Mouse (Mus musculus) liver, embryonic 16.5 days (tissue): Measurements from ENCODE around the gene Lkaaear1. TPM values are rescaled to one million over a fixed set of nuclear protein-coding genes. Genes with fewer than 3 reads are reported as not detected.

ENCODE experiments used
- ATAC-seq: fragments of 200-750 bp; cut with Nextera tagmentation; 2 replicates; pipeline ENCODE4 v1.8.0; 2017; ENCODE audit warnings: low read depth, mild to moderate bottlenecking, moderate number of reproducible peaks, moderate library complexity
- H3K27ac ChIP-seq: fragments of 300-500 bp; sonication (generic); 2 replicates; pipeline ENCODE4 v1.5.1; 2014; ENCODE audit warnings: mild to moderate bottlenecking, low read length
- H3K27me3 ChIP-seq: fragments of 300-500 bp; sonication (generic); 2 replicates; pipeline ENCODE4 v1.6.1; 2014; ENCODE audit warnings: low read depth, low read length, mixed read lengths; ENCODE audit not compliant: control insufficient read depth, insufficient read depth
- H3K36me3 ChIP-seq: fragments of 300-500 bp; sonication (generic); 2 replicates; pipeline ENCODE4 v1.6.1; 2014; ENCODE audit warnings: mild to moderate bottlenecking; ENCODE audit not compliant: control insufficient read depth, insufficient read depth
- H3K4me1 ChIP-seq: fragments of 300-500 bp; sonication (generic); 2 replicates; pipeline ENCODE4 v1.6.1; 2014; ENCODE audit warnings: low read depth, low read length, mixed read lengths; ENCODE audit not compliant: control insufficient read depth
- H3K4me2 ChIP-seq: fragments of 300-500 bp; sonication (generic); 2 replicates; pipeline ENCODE4 v1.6.1; 2014; ENCODE audit warnings: low read depth, low read length, mixed read lengths
- H3K4me3 ChIP-seq: fragments of 300-500 bp; sonication (generic); 2 replicates; pipeline ENCODE4 v1.5.1; 2014; ENCODE audit warnings: low read depth, mild to moderate bottlenecking, low read length
- H3K9ac ChIP-seq: fragments of 300-500 bp; sonication (generic); 2 replicates; pipeline ENCODE4 v1.6.1; 2014; ENCODE audit warnings: low read depth, low read length
- H3K9me3 ChIP-seq: fragments of 300-500 bp; sonication (generic); replicated peaks from 2 replicates; pipeline ENCODE4 v1.6.1; 2016; ENCODE audit warnings: low read length; ENCODE audit not compliant: control insufficient read depth
- WGBS: fragments of 180-500 bp; shearing (Covaris S2); extraction: QIAGEN DNeasy Blood & Tissue Kit; methylation state at CpG from one replicate; pipeline ENCODE4 v1.1.7; 2014; ENCODE audit not compliant: insufficient replicate concordance; 5-methylcytosine and 5-hydroxymethylcytosine counted together
- polyA plus RNA-seq: library from polyadenylated mRNA; unstranded; fragments of >200 nt; fragmentation: Nextera tagmentation; extraction: Ambion mirVana; gene quantifications from 2 replicates; pipeline ENCODE4 v1.2.1, GENCODE M21; 2015

The Lkaaear1 gene
- polyA plus RNA-seq, 1 experiment from 2014 or later, result not detected

- peak overlapping the region; percentile 37 for H3K4me2 ChIP-seq
- H3K4me3 ChIP-seq, result peak overlapping the region; percentile 49
- H3K36me3 ChIP-seq, result no peaks in the 10 kb centered on the region
- H3K9me3 ChIP-seq, result no peaks in the 10 kb centered on the region
- no peak overlapping the region for H3K27ac ChIP-seq
- H3K27me3 ChIP-seq, result peaks cover 15% of the 10 kb centered on the region
- no peaks in the 10 kb centered on the region; the same call in 1 of the 2 replicates for H3K4me1 ChIP-seq
- WGBS, result 51% methylated on average over 6 of the region's 6 CpGs
- ATAC-seq, result no peak
- peak overlapping the region; percentile 12; the same call in 1 of the 2 replicates for H3K9ac ChIP-seq
These were observed 7.2 kb downstream of the Lkaaear1 start for GRCm38 (mm10) chr2:181691083-181691482.

GRCm38 (mm10) chr2:181689466-181690160 lies 8.6 kb downstream of the Lkaaear1 start:
- peaks cover 8% of the 10 kb centered on the region for H3K27me3 ChIP-seq
- no peak overlapping the region for H3K4me2 ChIP-seq
- no peak overlapping the region for H3K9ac ChIP-seq
- H3K4me3 ChIP-seq, result no peak overlapping the region
- no peaks in the 10 kb centered on the region for H3K9me3 ChIP-seq
- H3K36me3 ChIP-seq, result no peaks in the 10 kb centered on the region
- no peak overlapping the region for H3K27ac ChIP-seq
- H3K4me1 ChIP-seq, result no peaks in the 10 kb centered on the region; the same call in 1 of the 2 replicates
- WGBS, result 72% methylated on average over 10 of the region's 10 CpGs
- ATAC-seq, result no peak

- H3K9ac ChIP-seq, result no peak overlapping the region
- no peak overlapping the region for H3K27ac ChIP-seq
- no peaks in the 10 kb centered on the region for H3K4me1 ChIP-seq
- H3K4me2 ChIP-seq, result no peak overlapping the region
- no peak for ATAC-seq
- H3K27me3 ChIP-seq, result no peaks in the 10 kb centered on the region
- no peak overlapping the region for H3K4me3 ChIP-seq
- 77% methylated on average over 8 of the region's 8 CpGs for WGBS
- H3K36me3 ChIP-seq, result no peaks in the 10 kb centered on the region
- H3K9me3 ChIP-seq, result no peaks in the 10 kb centered on the region
These were observed 10.7 kb downstream of the Lkaaear1 start for GRCm38 (mm10) chr2:181687586-181687985.

GRCm38 (mm10) chr2:181685686-181686085 lies 12.6 kb downstream of the Lkaaear1 start:
- no peak overlapping the region for H3K27ac ChIP-seq
- H3K9me3 ChIP-seq, result no peaks in the 10 kb centered on the region
- no peak for ATAC-seq
- peaks cover 6% of the 10 kb centered on the region; the same call in 1 of the 2 replicates for H3K27me3 ChIP-seq
- H3K4me2 ChIP-seq, result no peak overlapping the region
- H3K4me3 ChIP-seq, result no peak overlapping the region
- H3K9ac ChIP-seq, result no peak overlapping the region
- peaks cover 3% of the 10 kb centered on the region for H3K4me1 ChIP-seq
- H3K36me3 ChIP-seq, result no peaks in the 10 kb centered on the region
- 61% methylated on average over 4 of the region's 4 CpGs for WGBS

GRCm38 (mm10) chr2:181684713-181685112 lies 13.5 kb downstream of the Lkaaear1 start:
- 22% methylated on average over 1 of the region's 1 CpGs for WGBS
- Histone ChIP-seq H3K36me3 (no peaks in the 10 kb centered on the region), H3K4me1 (peaks cover 5% of the 10 kb centered on the region), H3K9me3 (no peaks in the 10 kb centered on the region), H3K4me3 (no peak overlapping the region), H3K9ac (no peak overlapping the region), H3K4me2 (no peak overlapping the region), H3K27me3 (peaks cover 10% of the 10 kb centered on the region; the same call in 1 of the 2 replicates), H3K27ac (no peak overlapping the region)
- no peak for ATAC-seq

GRCm38 (mm10) chr2:181683381-181683780 lies 14.9 kb downstream of the Lkaaear1 start:
- ATAC-seq, result no peak
- Histone ChIP-seq H3K4me3 (no peak overlapping the region), H3K27me3 (peaks cover 10% of the 10 kb centered on the region; the same call in 1 of the 2 replicates), H3K9ac (no peak overlapping the region), H3K4me2 (no peak overlapping the region), H3K9me3 (no peaks in the 10 kb centered on the region), H3K27ac (no peak overlapping the region), H3K4me1 (peaks cover 5% of the 10 kb centered on the region), H3K36me3 (no peaks in the 10 kb centered on the region)
- 66% methylated on average over 4 of the region's 4 CpGs for WGBS

GRCm38 (mm10) chr2:181681978-181682377 lies 16.3 kb downstream of the Lkaaear1 start:
- WGBS, result 50% methylated on average over 1 of the region's 1 CpGs
- ATAC-seq, result no peak
- no peaks in the 10 kb centered on the region for H3K9me3 ChIP-seq
- H3K4me3 ChIP-seq, result no peak overlapping the region
- no peaks in the 10 kb centered on the region for H3K36me3 ChIP-seq
- H3K27ac ChIP-seq, result no peak overlapping the region
- no peak overlapping the region for H3K9ac ChIP-seq
- H3K4me1 ChIP-seq, result peaks cover 5% of the 10 kb centered on the region
- H3K4me2 ChIP-seq, result no peak overlapping the region
- H3K27me3 ChIP-seq, result peaks cover 10% of the 10 kb centered on the region; the same call in 1 of the 2 replicates

- 14% methylated on average over 7 of the region's 7 CpGs for WGBS
- H3K27ac ChIP-seq, result no peak overlapping the region
- H3K4me3 ChIP-seq, result peak overlapping the region; percentile 65
- H3K4me2 ChIP-seq, result peak overlapping the region; percentile 73
- no peaks in the 10 kb centered on the region for H3K9me3 ChIP-seq
- H3K27me3 ChIP-seq, result peaks cover 10% of the 10 kb centered on the region; the same call in 1 of the 2 replicates
- H3K4me1 ChIP-seq, result peaks cover 6% of the 10 kb centered on the region
- H3K36me3 ChIP-seq, result no peaks in the 10 kb centered on the region
- H3K9ac ChIP-seq, result peak overlapping the region; percentile 53
- 0 out of 2 replicates have a peak, but pooled peaks have one; percentile 9 for ATAC-seq
These were observed 17.5 kb downstream of the Lkaaear1 start for GRCm38 (mm10) chr2:181680716-181681117.

- Histone ChIP-seq H3K4me1 (peaks cover 8% of the 10 kb centered on the region), H3K4me3 (peak within 1 kb of the TSS; percentile 65), H3K9ac (peak within 1 kb of the TSS; percentile 53), H3K27me3 (peaks cover 10% of the 10 kb centered on the region; the same call in 1 of the 2 replicates), H3K4me2 (peak within 1 kb of the TSS; percentile 73), H3K9me3 (no peaks in the 10 kb centered on the region), H3K27ac (no peak within 1 kb of the TSS), H3K36me3 (no peaks in the 10 kb centered on the region)
- WGBS, result under 1% methylated on average over 69 of the region's 69 CpGs
- peak; percentile 33 for ATAC-seq
These were observed 18.1 kb downstream of the Lkaaear1 start, which contains the start of gene Tcea2 for GRCm38 (mm10) chr2:181679951-181680715. Gene Tcea2 (plus strand): TSS chr2:181680310.
